Mouse (Mus musculus) heart, postnatal 36 days (tissue): Measurements from ENCODE around the gene Tmem116. TPM values are rescaled to one million over a fixed set of nuclear protein-coding genes. Genes with fewer than 3 reads are reported as not detected.

ENCODE experiments used
- DNase-seq, 2 experiments: peaks; one replicate each; pipeline ENCODE4 v3.0.0; 2021 to 2022
- intact Hi-C: fragments of 180-260 bp; cut with DNase I; formaldehyde crosslinking; loops from one replicate; pipeline ENCODE4 v1.15.1; 2025
- total RNA-seq, 2 experiments: library from RNA; stranded (reverse); gene quantifications; 2 replicates each; pipeline ENCODE4 v1.2.3; 2021

The Tmem116 gene
- 10 to 100 TPM; 11.9 to 12.4 TPM for total RNA-seq

DNA sequence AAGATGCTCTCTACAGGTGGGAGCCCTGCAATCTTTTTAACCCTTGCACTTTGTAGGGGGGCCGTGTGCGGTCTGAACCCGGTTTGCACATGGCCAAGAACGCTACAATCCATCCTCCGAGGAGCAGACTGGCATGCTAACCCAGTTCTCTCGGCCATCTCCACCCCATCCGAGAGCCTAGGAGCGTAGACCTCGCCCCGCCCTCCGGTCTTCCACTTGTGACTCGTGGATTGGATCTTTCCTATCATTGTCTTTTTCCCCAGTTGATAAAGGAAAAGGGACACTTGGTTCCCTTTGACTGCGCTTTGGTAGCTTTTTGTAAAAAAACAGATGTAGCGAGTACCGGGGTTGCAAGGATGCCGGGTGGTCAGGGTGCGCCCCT lies at the start of gene Tmem116:
TSS of gene Tmem116 (plus strand) at position 250 of the 382 bp plus-strand sequence.
- peak; percentile 31 to 43 for DNase-seq
- intact Hi-C loops: loop anchor here (5.0 kb wide), 2 partner anchors 91 to 151 kb away; no protein-coding TSS in a partner anchor

DNA sequence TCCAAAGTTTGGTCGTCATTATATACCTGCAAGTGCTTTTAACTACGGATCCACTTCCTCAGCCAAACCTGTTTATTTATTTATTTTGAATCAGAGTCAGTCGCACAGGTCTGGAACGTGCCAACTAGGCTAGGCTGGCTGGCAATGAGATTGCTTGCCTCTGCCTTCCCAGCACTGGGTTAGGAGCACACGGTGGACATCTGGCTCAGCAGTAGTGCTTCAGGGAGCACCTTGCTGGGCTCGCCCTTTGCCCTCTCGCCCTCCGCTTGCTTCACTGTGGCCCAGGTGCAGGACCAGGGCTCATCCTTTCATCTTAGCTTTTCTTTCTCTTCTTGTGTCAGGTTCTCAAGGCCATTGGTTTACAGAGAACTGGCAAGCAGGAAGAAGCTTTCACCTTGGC lies 43.8 kb upstream of the Tmem116 start:
- intact Hi-C loops: no loop called here
- DNase-seq: no peak

DNA sequence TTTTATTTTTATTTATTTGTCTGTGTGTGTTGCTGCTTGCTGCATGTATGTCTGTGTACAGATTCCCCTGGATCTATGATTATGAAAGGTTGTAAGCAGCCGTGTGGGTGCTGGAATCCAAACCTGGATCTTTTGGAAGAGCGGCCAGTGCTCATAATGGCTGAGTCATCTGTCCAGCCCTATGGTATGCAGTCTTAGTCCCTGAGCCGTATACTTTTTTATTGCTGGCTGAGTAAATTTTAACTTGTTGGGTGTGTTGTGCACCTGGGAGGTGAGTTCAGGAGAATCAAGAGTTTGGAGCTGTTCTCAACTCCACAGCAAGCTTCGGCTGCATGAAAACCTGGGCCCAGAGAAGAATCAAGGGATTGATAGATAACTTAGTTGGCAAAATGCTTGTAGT lies 40.7 kb upstream of the Tmem116 start:
- no peak for DNase-seq
- intact Hi-C loops: no loop called here

DNA sequence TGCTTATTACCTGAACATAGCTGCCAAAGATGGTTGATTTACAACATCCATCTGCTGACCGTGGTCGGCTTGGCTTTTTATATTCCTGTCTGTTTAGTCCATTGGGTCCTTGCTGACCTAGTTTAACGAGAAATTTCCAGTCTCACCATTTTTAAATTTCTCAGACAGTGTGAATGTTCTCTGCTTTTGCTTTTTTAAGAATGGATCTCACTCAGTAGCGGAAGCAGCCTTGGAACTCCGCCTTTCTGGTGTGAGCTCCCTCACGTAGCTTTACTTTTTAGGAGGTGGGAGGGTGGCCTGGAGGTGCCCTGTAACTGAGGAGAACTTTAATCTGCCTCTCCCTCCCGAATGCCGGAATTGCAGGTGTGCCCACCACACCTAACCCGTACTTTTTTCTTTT lies 31.0 kb upstream of the Tmem116 start:
- intact Hi-C loops: no loop called here
- no peak for DNase-seq

DNA sequence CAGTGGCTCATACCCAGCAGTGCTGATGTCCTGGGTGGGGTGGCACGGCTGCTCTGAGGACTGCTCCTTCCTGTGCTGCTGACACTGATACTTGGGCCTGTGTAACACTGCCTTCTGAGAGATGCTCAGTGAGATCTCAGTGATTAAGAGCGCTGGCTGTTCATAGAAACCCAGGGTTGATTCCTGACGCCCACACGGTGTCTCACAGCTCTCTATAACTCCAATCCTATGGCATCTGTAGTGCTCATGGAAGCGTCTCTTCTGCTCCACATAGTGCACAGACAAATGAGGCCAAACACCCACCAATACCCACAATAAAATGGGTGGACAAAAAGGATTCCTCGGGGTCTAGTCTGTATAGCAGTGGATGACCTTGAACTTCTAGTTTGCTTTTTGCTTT lies 28.9 kb upstream of the Tmem116 start:
- intact Hi-C loops: no loop called here
- DNase-seq: no peak

DNA sequence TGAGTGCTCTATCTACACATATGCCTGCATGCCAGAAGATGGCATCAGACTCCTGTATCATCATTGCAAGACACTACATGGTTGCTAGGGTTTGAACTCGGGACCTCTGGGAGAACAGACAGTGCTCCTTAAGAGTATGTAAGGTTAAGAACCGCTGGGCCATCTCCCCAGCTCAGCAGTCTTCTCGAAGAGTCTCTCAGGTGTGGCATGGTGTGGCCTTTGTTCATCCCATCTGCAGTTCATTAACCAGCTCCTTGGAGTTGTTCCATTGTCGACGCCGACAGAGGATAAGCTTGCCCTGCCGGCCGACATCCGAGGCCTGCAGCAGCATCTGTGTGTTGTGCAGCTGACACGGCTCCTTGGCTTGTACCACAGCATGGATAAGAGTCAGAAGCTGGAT lies 28.4 kb upstream of the Tmem116 start:
- DNase-seq: no peak
- intact Hi-C loops: no loop called here

DNA sequence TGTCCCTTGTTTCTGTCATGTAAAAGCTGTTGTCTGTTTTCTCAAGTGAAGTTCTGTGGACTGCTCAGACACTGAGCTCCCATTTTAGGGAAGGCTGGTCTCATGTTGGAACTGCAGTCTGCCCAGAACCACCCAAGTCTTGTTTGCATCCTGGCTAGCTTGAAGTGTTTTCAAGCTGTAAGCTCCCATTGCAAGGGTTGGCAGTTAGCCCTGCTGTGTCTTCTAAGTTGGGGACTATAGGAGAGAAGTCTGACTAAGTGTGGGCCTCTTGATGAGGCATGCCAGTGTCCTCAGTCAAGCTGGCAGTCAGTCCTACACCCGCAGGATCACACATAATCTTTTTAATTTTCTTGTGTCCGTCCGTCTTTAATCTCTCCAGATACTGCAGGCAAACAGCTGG lies 22.7 kb upstream of the Tmem116 start:
- intact Hi-C loops: no loop called here
- no peak for DNase-seq

DNA sequence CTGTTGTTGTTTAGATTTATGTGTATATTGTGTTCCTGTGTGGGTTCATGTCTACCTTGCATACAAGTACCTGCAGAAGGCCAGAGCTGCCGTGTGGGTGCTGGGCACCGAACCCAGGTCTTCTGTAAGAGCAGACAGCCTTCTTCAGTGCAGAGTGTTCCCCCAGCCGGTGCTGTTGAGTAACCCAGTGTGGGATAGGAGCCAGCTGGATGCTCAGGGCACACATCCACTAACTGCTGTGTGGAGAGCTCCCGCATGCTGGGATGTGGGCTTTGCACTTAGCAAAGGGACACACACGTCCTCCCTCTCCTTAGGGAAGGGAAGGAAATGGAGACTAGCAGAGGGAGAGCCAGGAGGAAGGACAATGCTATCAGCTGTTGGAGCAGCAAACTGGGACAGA lies 13.6 kb upstream of the Tmem116 start:
- peak in 1 of 2 experiments; percentile 13 for DNase-seq
- intact Hi-C loops: no loop called here

DNA sequence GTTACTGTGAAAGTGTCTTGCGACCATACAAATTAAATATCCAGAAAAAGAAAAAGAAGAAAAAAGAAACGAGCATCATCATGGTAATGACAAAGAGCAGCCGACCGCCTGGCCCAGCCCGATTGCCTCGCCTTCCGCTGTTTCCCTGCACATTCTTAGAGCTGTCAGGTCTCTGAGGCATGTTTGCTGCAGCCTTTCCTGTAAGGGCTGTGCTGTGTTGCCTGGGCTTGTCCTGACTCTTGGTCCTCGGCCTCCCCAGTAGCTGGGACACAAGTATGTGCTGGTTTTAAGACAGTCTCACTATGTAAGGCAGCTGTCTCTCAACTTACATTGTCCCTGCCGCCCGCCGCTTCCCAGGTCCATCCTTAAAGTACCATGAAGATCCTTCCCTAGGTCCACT lies 12.9 kb upstream of the Tmem116 start:
- intact Hi-C loops: no loop called here
- no peak for DNase-seq

DNA sequence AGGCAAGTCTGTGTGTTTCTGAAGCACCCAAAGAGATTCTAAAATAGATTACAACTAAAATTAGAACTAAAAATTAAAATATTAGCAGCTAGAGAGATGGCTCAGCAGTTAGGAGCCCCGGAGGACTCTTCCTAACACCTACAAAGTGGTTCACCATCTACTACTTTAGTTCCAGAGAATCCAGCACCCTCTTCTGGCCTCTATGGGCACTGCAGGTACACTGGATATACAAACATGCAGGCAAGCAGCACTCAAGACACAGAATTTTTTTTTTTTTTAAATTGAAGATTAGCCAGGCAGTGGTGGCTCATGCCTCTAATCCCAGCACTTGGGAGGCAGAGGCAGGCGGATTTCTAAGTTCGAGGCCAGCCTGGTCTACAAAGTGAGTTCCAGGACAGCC lies 8.1 kb upstream of the Tmem116 start:
- intact Hi-C loops: loop anchor here (5.0 kb wide), 1 partner anchor 34 kb away; no protein-coding TSS in a partner anchor
- DNase-seq: peak in 1 of 2 experiments; percentile 36

DNA sequence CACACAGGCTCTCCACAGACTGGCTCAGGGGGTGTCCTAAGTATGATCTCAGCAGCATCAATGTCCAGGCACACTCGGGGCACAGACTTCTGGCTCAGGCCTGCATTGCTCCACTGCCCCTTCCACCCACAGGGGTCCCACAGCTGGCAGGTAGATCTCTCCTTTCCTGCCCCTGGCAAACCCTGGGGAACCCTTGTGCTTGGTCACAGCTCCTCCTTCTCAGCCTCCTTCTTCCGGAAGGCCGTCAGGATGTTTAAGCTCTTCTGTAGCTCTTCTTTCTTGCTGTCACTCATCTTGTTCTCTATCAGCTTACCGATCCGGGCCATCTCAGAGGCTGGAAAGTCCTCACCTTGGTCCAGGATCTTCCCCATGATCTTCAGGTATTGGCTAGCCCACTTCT lies 6.8 kb upstream of the Tmem116 start:
- intact Hi-C loops: loop anchor here (5.0 kb wide), 1 partner anchor 32 kb away; no protein-coding TSS in a partner anchor
- no peak for DNase-seq

DNA sequence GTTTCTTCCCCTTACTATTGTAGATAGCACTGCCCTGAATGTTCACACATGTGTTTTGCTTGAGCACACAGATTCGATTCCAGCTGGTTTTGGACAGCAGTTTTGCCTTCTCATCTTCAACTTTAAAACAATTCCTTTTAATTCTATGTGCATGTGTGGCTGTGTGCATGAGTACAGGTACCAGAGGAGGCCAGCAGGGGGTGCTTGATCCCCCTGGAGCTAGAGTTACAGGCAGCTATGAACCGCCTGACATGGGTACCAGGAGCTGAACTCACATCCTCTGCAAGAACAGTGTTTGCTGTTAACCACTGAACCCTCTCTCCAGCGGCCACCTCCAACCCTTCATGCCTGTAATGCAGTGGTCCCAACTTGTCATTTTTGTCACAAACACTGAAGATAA lies 3.2 kb upstream of the Tmem116 start:
- intact Hi-C loops: no loop called here
- DNase-seq: no peak

DNA sequence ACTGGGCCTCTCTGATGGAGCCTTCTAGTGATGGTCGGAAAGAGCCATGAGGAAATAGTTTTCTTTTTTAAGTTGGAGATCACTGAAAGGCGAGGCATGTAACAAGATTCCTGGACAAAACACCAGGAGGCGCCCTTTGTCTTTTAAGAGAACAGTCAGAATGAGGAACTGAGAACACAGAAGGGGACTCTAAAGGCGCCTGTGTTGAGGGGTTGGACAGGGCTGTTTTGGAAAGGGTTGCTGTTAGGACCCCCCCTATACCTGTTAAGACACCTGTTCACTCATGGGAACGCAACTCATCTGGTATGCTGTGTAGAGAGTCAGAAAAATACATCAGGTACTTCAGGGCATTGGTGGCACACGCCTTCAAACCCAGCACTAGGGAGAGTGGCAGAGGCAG lies 1.7 kb upstream of the Tmem116 start:
- DNase-seq: peak; percentile 53 to 68
- intact Hi-C loops: loop anchor here (1.0 to 5.0 kb wide), 3 partner anchors 27 to 152 kb away; no protein-coding TSS in a partner anchor

DNA sequence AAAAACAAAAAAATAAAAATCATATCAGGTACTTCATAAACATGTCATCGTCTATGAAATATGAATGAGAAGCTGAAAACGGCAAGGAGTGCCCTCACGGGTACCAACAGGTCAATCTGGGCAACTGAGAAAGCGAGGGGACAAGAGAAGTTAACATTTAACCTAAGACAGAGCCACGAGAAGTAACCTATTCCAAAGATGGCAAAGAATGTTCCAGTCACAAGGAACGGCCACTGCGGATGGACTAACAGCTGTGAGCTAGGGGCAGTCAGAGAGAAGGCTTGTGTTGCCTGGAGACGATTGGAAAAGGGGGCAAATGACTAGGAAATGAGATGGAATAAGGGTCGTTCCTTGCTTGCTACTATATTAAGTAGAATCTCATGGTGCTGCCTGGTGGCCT lies 1.2 kb upstream of the Tmem116 start:
- intact Hi-C loops: loop anchor here (1.0 to 5.0 kb wide), 3 partner anchors 27 to 152 kb away; no protein-coding TSS in a partner anchor
- DNase-seq: no peak

DNA sequence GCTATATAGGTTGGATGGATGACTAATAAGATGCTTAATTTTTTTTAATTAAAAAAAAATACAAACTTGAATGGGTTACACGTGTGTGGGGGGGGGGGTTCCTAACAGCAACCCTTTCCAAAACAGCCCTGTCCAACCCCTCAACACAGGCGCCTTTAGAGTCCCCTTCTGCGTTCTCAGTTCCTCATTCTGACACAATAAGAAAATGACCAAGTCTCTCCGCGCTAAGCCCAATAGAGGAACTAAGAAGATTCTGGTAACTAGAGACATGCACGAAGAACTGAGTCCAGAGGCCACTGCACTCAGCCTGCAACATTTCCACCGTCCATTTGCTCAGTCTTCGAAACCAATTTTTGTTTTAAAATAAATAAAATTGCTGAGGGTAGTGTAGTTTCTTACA lies 490 bp upstream of the Tmem116 start:
- intact Hi-C loops: loop anchor here (5.0 kb wide), 2 partner anchors 91 to 151 kb away; no protein-coding TSS in a partner anchor
- peak; percentile 12 to 14 for DNase-seq

DNA sequence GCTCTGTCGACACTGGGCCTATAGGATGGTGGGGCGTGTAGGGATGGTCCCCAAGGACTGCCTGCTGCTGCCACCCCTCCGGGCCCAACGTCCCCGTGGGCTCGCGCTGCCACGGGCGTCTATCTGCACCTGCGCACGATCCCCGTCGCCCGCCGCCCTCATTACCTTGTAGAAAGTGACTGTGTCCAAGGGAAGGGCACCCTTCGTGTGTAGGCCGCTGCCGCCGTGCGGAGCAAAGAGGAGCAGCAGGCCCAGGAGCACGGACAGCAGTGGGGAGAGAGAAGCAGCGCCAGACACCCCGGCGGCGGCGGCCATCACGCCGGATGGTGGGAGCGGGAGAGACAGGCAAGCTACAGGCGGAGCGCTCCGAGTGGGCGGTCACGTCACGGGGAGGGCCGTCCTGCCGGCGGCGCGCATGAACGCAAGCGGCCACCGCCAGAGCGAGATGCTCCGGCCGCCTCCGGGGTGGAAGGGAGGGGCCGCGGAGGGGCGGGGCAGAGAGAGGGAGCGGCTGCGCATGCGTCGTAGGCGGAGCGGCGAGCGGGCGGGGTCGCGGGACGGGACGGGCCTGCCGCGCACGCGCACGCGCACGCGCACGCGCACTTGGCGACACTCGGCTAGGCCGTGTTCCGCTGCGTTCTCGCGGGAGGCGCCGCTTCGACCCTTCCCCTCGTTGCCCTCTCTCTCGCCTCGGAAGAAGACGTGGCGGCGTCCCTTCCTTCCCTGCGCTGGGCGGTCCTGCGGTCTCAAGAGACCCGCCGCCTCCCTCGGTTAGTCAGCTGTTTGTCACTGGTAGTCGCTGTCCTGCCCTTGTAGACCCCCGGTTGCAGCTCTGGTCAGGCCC lies 555 bp downstream of the Tmem116 start, which contains the start of gene Erp29:
TSS of gene Erp29 (minus strand) at position 481 of the 844 bp plus-strand sequence.
- intact Hi-C loops: loop anchor here (5.0 kb wide), 2 partner anchors 90 to 150 kb away; no protein-coding TSS in a partner anchor
- DNase-seq: peak; percentile 99

DNA sequence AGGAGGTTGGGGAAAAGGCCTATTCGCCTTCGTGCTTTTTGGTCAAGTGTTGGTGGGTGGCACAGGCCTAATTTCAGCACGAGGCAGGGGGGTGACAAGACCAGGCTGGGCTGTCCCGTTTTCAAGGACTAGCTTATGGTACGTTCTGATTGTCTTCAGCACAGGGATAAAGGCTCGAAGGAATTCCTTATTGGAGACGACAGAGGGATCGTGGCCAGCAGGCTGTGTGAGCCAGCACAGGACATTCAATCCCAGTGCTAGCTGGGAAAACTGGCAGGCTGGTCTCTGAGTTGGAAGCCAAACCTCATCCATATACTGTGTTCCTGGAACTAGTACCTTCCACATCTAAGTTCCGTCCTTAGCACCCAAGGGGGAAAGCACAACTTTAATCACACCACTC lies 1.2 kb downstream of the Tmem116 start:
- no peak for DNase-seq
- intact Hi-C loops: loop anchor here (5.0 kb wide), 2 partner anchors 89 to 149 kb away; no protein-coding TSS in a partner anchor

DNA sequence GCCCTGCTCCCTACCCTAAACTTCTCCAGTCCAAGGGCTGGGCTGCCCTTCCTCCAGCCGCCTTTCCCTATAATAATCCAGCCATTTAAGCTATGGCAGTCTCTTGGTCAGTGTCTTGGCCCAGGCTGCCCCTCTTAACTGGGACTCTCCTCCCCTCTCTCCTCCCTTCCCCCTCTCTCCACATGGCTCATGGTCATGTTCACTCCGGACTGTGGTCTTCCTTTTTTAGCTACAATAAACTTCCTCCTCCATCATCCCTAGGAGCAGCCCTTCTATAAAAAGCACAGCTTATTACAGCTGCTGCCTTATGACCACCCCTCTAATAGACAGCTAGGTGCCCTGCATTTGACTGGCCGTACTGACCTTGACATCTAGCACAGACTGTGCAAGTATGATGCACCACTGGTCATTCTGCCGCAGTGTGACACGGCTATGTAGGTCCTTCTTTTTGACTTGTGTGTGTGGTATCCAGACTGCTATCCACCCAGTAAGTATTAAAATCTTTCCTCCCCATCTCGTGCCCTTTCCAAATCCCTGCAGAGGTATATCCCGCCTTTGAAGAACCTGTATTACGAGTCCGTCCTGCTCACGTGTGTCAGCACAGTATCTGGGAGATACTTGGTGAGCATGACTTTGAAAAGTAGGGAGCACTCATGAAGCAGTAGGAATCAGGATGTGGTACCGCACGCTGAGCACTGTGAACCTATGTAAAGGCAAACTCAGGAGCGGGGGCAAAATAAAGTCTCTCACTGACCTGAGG lies 2.2 kb downstream of the Tmem116 start:
- intact Hi-C loops: loop anchor here (5.0 kb wide), 2 partner anchors 88 to 148 kb away; no protein-coding TSS in a partner anchor
- DNase-seq: peak in 1 of 2 experiments; percentile 10

DNA sequence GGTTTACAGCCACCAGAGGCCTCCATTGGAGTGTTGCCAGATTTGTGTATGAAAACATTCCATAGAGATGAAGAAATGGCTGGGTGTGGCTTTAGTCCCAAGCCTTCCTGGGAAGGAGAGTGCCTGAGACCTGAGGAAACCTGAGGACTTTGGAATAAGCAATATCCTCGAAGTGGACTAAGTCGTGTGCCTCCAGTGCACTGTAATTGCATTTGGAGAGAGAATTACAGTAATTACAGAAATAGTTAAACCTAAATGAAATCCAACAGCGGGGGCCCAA lies 2.8 kb downstream of the Tmem116 start:
- intact Hi-C loops: loop anchor here (5.0 kb wide), 2 partner anchors 88 to 148 kb away; no protein-coding TSS in a partner anchor
- no peak for DNase-seq

DNA sequence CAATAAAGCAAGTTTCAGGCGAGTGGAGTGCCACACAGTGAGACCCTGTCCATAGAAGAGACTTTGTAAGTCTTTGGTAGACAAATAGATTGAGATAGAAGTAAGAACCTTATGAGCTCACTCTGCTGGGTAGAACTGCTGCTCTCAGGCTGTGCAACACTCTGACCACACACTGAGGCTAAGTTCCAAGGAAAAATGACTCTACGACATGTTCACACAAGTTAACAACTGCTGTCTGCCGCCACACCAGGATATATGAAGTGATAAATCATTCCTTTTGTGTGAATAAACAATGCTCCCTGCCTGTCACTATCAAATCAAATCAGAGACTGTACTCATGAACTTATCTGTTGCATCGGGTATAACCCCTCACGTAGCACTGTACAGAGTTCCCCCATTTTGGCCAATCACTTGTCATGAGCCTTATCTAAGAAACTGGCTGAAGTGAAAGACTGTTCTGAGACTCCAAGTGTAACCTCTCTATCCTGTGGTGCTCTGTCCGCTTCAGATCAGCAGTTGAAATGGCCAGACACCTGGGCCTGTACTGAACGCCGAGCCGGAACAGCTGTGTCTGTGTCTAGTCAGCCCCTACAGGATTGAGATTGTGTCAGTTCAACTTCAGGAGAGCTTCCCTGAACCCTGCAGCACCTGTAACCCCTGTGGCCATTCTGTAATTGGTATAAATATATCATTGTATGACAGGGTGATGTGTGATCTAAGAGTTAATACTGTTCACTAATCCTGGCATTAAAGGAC lies 4.0 kb downstream of the Tmem116 start:
- intact Hi-C loops: no loop called here
- DNase-seq: no peak
